Mouse (Mus musculus): Measurements from ENCODE around the gene Tmed9.

GRCm38 (mm10) chr13:55607624-55608006 lies 34.1 kb downstream of the Tmed9 start:
- TF ChIP-seq USF1 (IDR thresholded peaks at IDR 0.05; ENCODE audit: low read depth) (no peak), FOSL1 (IDR thresholded peaks at IDR 0.05; ENCODE audit: insufficient read depth, low read length, poor library complexity, severe bottlenecking) (no peak), CTCF (IDR thresholded peaks at IDR 0.05; ENCODE audit: control insufficient read depth, insufficient read depth, insufficient read length) (no peak), MAX (IDR thresholded peaks at IDR 0.05) (no peak), MYOG (IDR thresholded peaks at IDR 0.05; ENCODE audit: control insufficient read depth, extremely low read depth, insufficient read length) (no peak), CEBPB (IDR thresholded peaks at IDR 0.05; ENCODE audit: low read depth) (no peak)
